Mouse (Mus musculus) CD4-positive naive resting alpha-beta T cell, adult 57 days (primary cell): ENCODE measurements around the gene Afg1l. TPM values are rescaled to one million over a fixed set of nuclear protein-coding genes. Genes with fewer than 3 reads are reported as not detected.

Experiments
- total RNA-seq: library from RNA; stranded (reverse); gene quantifications from one replicate; pipeline ENCODE4 v1.2.4, GENCODE M21; 2023

The Afg1l gene
- 6.0 TPM for total RNA-seq

GRCm38 (mm10) chr10:42478341-42478720 is at the start of gene Afg1l:
Afg1l (minus strand) TSS chr10:42478565.

GRCm38 (mm10) chr10:42501775-42502348 is 23.5 kb upstream of the Afg1l start, which contains the start of gene Snx3:
Snx3 (plus strand) TSS chr10:42502030.

DNA sequence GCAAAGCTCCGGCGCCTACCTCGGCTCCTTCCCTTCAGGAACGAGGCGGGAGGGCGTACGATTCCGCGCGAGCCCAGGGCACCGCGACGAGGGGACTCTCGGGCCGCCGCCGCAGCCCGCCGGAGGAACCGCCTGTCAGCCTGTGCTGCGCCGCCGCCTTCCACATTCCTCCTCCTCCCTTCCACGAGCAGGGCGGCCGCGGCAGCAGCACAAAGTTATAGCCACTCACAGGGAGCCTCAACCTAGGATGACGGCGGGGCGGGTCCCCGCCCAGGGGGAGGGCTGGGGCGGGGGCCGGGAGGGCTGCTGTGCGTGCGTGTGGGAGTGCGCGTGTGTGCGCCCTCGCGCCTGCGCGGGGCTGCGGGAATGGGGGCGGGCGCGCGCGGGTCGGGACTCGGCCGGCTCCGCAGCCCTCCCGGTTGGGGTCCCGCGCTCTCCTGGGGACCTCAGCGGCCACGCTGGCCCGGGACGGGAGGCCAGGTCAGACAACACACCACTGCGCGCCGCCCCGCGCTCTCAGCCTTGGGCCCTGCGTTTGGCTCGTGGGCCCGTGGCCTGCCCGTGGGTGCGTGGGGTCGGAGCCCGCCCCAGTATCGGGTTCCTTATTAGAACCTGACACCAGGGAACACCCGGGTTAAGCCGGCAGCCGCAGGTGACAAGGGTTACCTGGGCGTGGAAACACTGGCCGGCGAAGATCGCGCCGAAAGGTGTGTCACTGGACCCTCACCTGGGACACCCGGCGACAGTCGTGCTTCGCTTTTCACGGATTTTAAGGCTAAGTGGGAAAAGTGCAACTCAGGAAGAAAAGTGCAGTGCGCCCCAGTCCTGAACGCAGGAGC is 201.6 kb downstream of the Afg1l start, which contains the start of gene Foxo3:
TSS of gene Foxo3 (minus strand) at position 249 of the 839 bp plus-strand sequence.

Other genes with a start within 250 kb of the Afg1l start
- 72.4 TPM for gene Foxo3, start 201.8 kb downstream of the Afg1l start, total RNA-seq
- gene Snx3, start 23.5 kb upstream of the Afg1l start, total RNA-seq = 108 TPM
- not detected for gene Nr2e1, start 105.1 kb upstream of the Afg1l start, total RNA-seq
- gene Ostm1, start 105.3 kb upstream of the Afg1l start, total RNA-seq = 28.1 TPM